15 mouse cellular contexts compared by ENCODE assay signal in the genomic region with DNA sequence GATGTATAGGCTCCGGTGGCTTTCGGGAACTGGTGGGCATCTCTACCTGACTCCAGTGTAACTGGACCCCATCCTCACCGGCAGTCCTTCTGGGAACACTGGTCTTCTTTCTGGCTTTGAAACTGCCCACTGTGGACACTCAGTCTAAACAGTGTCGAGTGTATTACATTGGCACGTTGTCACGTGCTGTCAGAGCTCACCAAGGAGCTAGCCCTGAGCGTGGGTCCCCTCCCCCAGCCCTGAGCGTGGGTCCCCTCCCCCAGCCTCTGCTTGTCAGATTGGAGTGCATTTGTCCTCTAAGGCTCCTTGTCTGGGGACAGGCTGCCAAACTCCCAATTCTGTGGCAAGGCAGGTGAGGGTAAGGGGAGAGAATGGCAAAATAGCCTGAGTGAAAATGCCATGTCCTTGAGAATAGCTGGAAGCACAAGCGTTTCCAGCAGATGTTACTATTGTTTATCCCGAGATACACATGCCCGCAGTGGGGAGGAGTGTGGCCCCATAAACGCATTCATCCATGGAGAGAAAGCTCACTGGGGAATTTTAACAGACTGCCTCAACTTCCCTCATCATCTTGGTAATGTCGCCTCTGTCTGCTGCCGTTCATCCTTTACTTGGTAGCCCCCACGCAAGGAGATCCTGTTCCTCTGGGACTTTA. TPM values are rescaled to one million over a fixed set of nuclear protein-coding genes. Genes with fewer than 3 reads are reported as not detected.
DNase-seq lines count a peak whose midpoint lies in the region; ATAC-seq lines count a peak whose summit lies in the region.
"Had no signal": no experiment of that assay in that cellular context is flagged by ENCODE, and none has a peak within 500 bp of the region (broad histone marks: within the 10 kb centered on the region; RNA-seq: fewer than 3 reads in every experiment).

No protein-coding gene starts in this region.

- H3K36me3 ChIP-seq in neural tube, embryonic 12.5 days: no peaks in the 10 kb centered on the region
- H3K36me3 ChIP-seq in hindbrain, embryonic 13.5 days: no peaks in the 10 kb centered on the region

- no peak overlapping the region for H3K27ac ChIP-seq in neural tube, embryonic 12.5 days
- peak overlapping the region; percentile 88 for H3K27ac ChIP-seq in hindbrain, embryonic 13.5 days

- DNase-seq in heart, adult 18-20 months: peak; percentile 14 to 33
- no peak for DNase-seq in heart, postnatal 25 days (ENCODE audit: low spot score)
- DNase-seq in neural tube, embryonic 10.5 days (ENCODE audit: extremely low spot score, low spot score): no peak
- no peak for DNase-seq in adrenal gland, postnatal 10 days
- DNase-seq in spleen, postnatal 10 days (ENCODE audit: low spot score in 2 of 2): no peak
- DNase-seq in adrenal gland, adult (ENCODE audit: inconsistent age in 2 of 2, low spot score in 1 of 2): no peak
- DNase-seq: adrenal gland, adult 8-10 months; cerebellum, adult 2 months; layer of hippocampus, postnatal 36 days; thymus, adult 18-20 months had no signal

- no peaks in the 10 kb centered on the region for H3K27me3 ChIP-seq in neural tube, embryonic 12.5 days (replicated peaks)
- H3K27me3 ChIP-seq in hindbrain, embryonic 13.5 days: no peaks in the 10 kb centered on the region

- H3K9ac ChIP-seq in neural tube, embryonic 12.5 days: no peak overlapping the region
- H3K9ac ChIP-seq in hindbrain, embryonic 13.5 days: no peak overlapping the region

- ATAC-seq in neural tube, embryonic 12.5 days (ENCODE audit: low FRiP score, low read depth): peak; percentile 86
- peak; percentile 89 for ATAC-seq in hindbrain, embryonic 13.5 days (ENCODE audit: low FRiP score)
- ATAC-seq: inflammation-experienced regulatory T-cells, adult 6 months had no signal

- H3K4me2 ChIP-seq in neural tube, embryonic 12.5 days (replicated peaks): 0 out of 2 replicates have a peak overlapping the region, but pooled peaks have one; percentile 1
- peak overlapping the region; percentile 30 for H3K4me2 ChIP-seq in hindbrain, embryonic 13.5 days
- H3K4me2 ChIP-seq: liver, embryonic 11.5 days had no signal

- H3K4me3 ChIP-seq in neural tube, embryonic 12.5 days: no peak overlapping the region
- no peak overlapping the region for H3K4me3 ChIP-seq in hindbrain, embryonic 13.5 days
- H3K4me3 ChIP-seq: megakaryocyte, embryonic 14.5 days had no signal

- peaks cover 6% of the 10 kb centered on the region; the same call in 1 of the 2 replicates for H3K4me1 ChIP-seq in neural tube, embryonic 12.5 days
- H3K4me1 ChIP-seq in hindbrain, embryonic 13.5 days (replicated peaks): peaks cover 15% of the 10 kb centered on the region

- WGBS in neural tube, embryonic 12.5 days: 51% methylated on average over 15 of the region's 15 CpGs
- 38% methylated on average over 15 of the region's 15 CpGs for WGBS in hindbrain, embryonic 13.5 days

- intact Hi-C loops in heart, postnatal 25 days (cut with DNase I): no loop called here

- H3K9me3 ChIP-seq in neural tube, embryonic 12.5 days: no peaks in the 10 kb centered on the region
- no peaks in the 10 kb centered on the region for H3K9me3 ChIP-seq in hindbrain, embryonic 13.5 days
- H3K9me3 ChIP-seq: megakaryocyte, embryonic 14.5 days had no signal

RNA-seq across cellular contexts. Expression of a gene that starts 33.8 kb away (rescaled TPM):
- 10 to 100 TPM; 83.1 to 84.1 TPM for total RNA-seq in heart, adult 18-20 months (2021)
- 100 to 1,000 TPM; 102 to 112 TPM for total RNA-seq in heart, postnatal 25 days (2021)
- polyA plus RNA-seq in neural tube, embryonic 12.5 days (2016; fragmentation: Nextera tagmentation; extraction: Ambion mirVana): 21.9 and 24.7 TPM in 2 replicates
- 20.6 and 27.0 TPM in 2 replicates for polyA plus RNA-seq in hindbrain, embryonic 13.5 days (2015; fragmentation: Nextera tagmentation; extraction: Ambion mirVana)
- total RNA-seq in adrenal gland, postnatal 10 days (2021): 1 to 10 TPM; 4.1 to 8.3 TPM

Comparison
In these comparisons a context has a peak if more than half of its experiments do, and no peak if none do; other contexts are left out.
1. DNase-seq: peak in heart, adult 18-20 months (2 of 2); none in heart, postnatal 25 days (single experiment), neural tube, embryonic 10.5 days (single experiment), adrenal gland, postnatal 10 days (single experiment), spleen, postnatal 10 days (0 of 2) and adrenal gland, adult (0 of 2).
2. RNA of a gene that starts 33.8 kb away (total RNA-seq): 102 to 112 TPM in heart, postnatal 25 days and 83.1 to 84.1 TPM in heart, adult 18-20 months; 4.1 to 8.3 TPM in adrenal gland, postnatal 10 days; every median in the first group is over 4 times any median in the second.